Comparison of ENCODE assay signal across 12 mouse cellular contexts in genomic region chr11:57657370-57658072, GRCm38 (mm10). TPM values are rescaled to one million over a fixed set of nuclear protein-coding genes. Genes with fewer than 3 reads are reported as not detected.
A peak's percentile ranks its signal among the peaks of the same experiment; 100 is the strongest.
DNase-seq lines count a peak whose midpoint lies in the region; ATAC-seq lines count a peak whose summit lies in the region.
"Had no signal": no experiment of that assay in that cellular context is flagged by ENCODE, and none has a peak within 500 bp of the region (broad histone marks: within the 10 kb centered on the region; RNA-seq: fewer than 3 reads in every experiment).

No protein-coding gene starts in this region.

- ATAC-seq in hindbrain, embryonic 14.5 days (ENCODE audit: low FRiP score) = no peak
- no peak for ATAC-seq in limb, embryonic 12.5 days (ENCODE audit: insufficient number of reproducible peaks, insufficient read depth, low FRiP score, low TSS enrichment, low read depth)
- peak; percentile 54 for ATAC-seq in stomach, embryonic 14.5 days (ENCODE audit: insufficient number of reproducible peaks, insufficient read depth, low FRiP score, low read depth)
- ATAC-seq: CD4-positive, CD25-positive, alpha-beta regulatory T cell, adult 4 months had no signal

- WGBS in hindbrain, embryonic 10.5 days = 84% methylated on average over 9 of the region's 9 CpGs
- WGBS in hindbrain, embryonic 14.5 days = 78% methylated on average over 9 of the region's 9 CpGs
- WGBS in limb, embryonic 12.5 days = 94% methylated on average over 9 of the region's 9 CpGs
- 78% methylated on average over 9 of the region's 9 CpGs for WGBS in stomach, embryonic 14.5 days

- H3K27ac ChIP-seq in hindbrain, embryonic 10.5 days = 0 out of 2 replicates have a peak overlapping the region, but pooled peaks have one; percentile 50
- no peak overlapping the region for H3K27ac ChIP-seq in hindbrain, embryonic 14.5 days
- H3K27ac ChIP-seq in limb, embryonic 12.5 days = 0 out of 2 replicates have a peak overlapping the region, but pooled peaks have one; percentile 72
- H3K27ac ChIP-seq in stomach, embryonic 14.5 days (ENCODE audit: low read length) = no peak overlapping the region
- H3K27ac ChIP-seq: limb, embryonic 13.5 days had no signal

- DNase-seq in hindbrain, embryonic 10.5 days (ENCODE audit: low spot score) = no peak
- no peak for DNase-seq in hindbrain, embryonic 14.5 days (ENCODE audit: low spot score)
- peak; percentile 20 for DNase-seq in ZHBTc4 (ENCODE audit: low read depth, low spot score)
- DNase-seq in layer of hippocampus, adult 18-20 months (ENCODE audit: low spot score in 2 of 2) = no peak
- no peak for DNase-seq in cerebellum, postnatal 36 days
- DNase-seq: gastrocnemius, postnatal 10 days; kidney, adult 2 months had no signal

- no peak overlapping the region for H3K4me3 ChIP-seq in hindbrain, embryonic 10.5 days
- no peak overlapping the region for H3K4me3 ChIP-seq in hindbrain, embryonic 14.5 days (replicated peaks; ENCODE audit: low read length)
- no peak overlapping the region for H3K4me3 ChIP-seq in limb, embryonic 12.5 days (replicated peaks)
- no peak overlapping the region for H3K4me3 ChIP-seq in stomach, embryonic 14.5 days (ENCODE audit: low read depth, low read length)
- H3K4me3 ChIP-seq: forebrain, embryonic 10.5 days; limb, embryonic 13.5 days had no signal

- H3K9ac ChIP-seq in hindbrain, embryonic 14.5 days = no peak overlapping the region
- no peak overlapping the region for H3K9ac ChIP-seq in limb, embryonic 12.5 days (replicated peaks)
- no peak overlapping the region for H3K9ac ChIP-seq in stomach, embryonic 14.5 days (replicated peaks; ENCODE audit: low read depth, low read length)

- H3K36me3 ChIP-seq in hindbrain, embryonic 10.5 days = no peaks in the 10 kb centered on the region
- H3K36me3 ChIP-seq in hindbrain, embryonic 14.5 days (replicated peaks; ENCODE audit: control insufficient read depth, insufficient read depth) = no peaks in the 10 kb centered on the region
- no peaks in the 10 kb centered on the region for H3K36me3 ChIP-seq in limb, embryonic 12.5 days
- H3K36me3 ChIP-seq in stomach, embryonic 14.5 days (ENCODE audit: control insufficient read depth, insufficient read depth, low read length) = no peaks in the 10 kb centered on the region
- H3K36me3 ChIP-seq: forebrain, embryonic 10.5 days had no signal

- H3K4me1 ChIP-seq in hindbrain, embryonic 10.5 days (replicated peaks) = peaks cover 72% of the 10 kb centered on the region
- H3K4me1 ChIP-seq in hindbrain, embryonic 14.5 days (replicated peaks; ENCODE audit: control insufficient read depth, insufficient read depth, low read length) = peaks cover 12% of the 10 kb centered on the region; the same call in 1 of the 2 replicates
- H3K4me1 ChIP-seq in limb, embryonic 12.5 days (replicated peaks) = peaks cover 46% of the 10 kb centered on the region
- H3K4me1 ChIP-seq in stomach, embryonic 14.5 days (ENCODE audit: control insufficient read depth, insufficient read depth, low read length) = peaks cover 34% of the 10 kb centered on the region

- peaks cover 21% of the 10 kb centered on the region; the same call in 1 of the 2 replicates for H3K27me3 ChIP-seq in hindbrain, embryonic 10.5 days (ENCODE audit: insufficient read depth, poor library complexity, severe bottlenecking)
- no peaks in the 10 kb centered on the region for H3K27me3 ChIP-seq in hindbrain, embryonic 14.5 days (ENCODE audit: control insufficient read depth, insufficient read depth, low read length)
- no peaks in the 10 kb centered on the region for H3K27me3 ChIP-seq in limb, embryonic 12.5 days
- no peaks in the 10 kb centered on the region for H3K27me3 ChIP-seq in stomach, embryonic 14.5 days (ENCODE audit: control insufficient read depth, insufficient read depth, low read length)
- H3K27me3 ChIP-seq: limb, embryonic 13.5 days had no signal

- no peaks in the 10 kb centered on the region for H3K9me3 ChIP-seq in hindbrain, embryonic 10.5 days
- no peaks in the 10 kb centered on the region for H3K9me3 ChIP-seq in hindbrain, embryonic 14.5 days (ENCODE audit: control insufficient read depth, low read length)
- H3K9me3 ChIP-seq in limb, embryonic 12.5 days = no peaks in the 10 kb centered on the region
- no peaks in the 10 kb centered on the region for H3K9me3 ChIP-seq in stomach, embryonic 14.5 days (ENCODE audit: control insufficient read depth, low read depth, low read length)
- H3K9me3 ChIP-seq: forebrain, embryonic 10.5 days; limb, embryonic 13.5 days had no signal

- H3K4me2 ChIP-seq in hindbrain, embryonic 14.5 days (replicated peaks) = no peak overlapping the region
- no peak overlapping the region for H3K4me2 ChIP-seq in limb, embryonic 12.5 days
- H3K4me2 ChIP-seq in stomach, embryonic 14.5 days (replicated peaks; ENCODE audit: low read depth, low read length) = no peak overlapping the region
- H3K4me2 ChIP-seq: limb, embryonic 13.5 days had no signal

RNA-seq across cellular contexts. Expression of gene Galnt10, which starts 12.3 kb away (rescaled TPM):
- 21.2 and 22.7 TPM in 2 replicates for polyA plus RNA-seq in hindbrain, embryonic 10.5 days (2016; fragmentation: Nextera tagmentation; extraction: Ambion mirVana)
- 8.8 and 9.8 TPM in 2 replicates for polyA plus RNA-seq in hindbrain, embryonic 14.5 days (2014; fragmentation: Nextera tagmentation; extraction: Ambion mirVana)
- 31.4 and 35.0 TPM in 2 replicates for polyA plus RNA-seq in limb, embryonic 12.5 days (2016; fragmentation: Nextera tagmentation; extraction: Ambion mirVana)
- polyA plus RNA-seq in stomach, embryonic 14.5 days (2014; fragmentation: Nextera tagmentation; extraction: Ambion mirVana) = 8.4 and 11.5 TPM in 2 replicates
- 1 to 10 TPM; 6.1 to 7.0 TPM for total RNA-seq in layer of hippocampus, adult 18-20 months (2021)

Comparison
In these comparisons a context has a peak if more than half of its experiments do, and no peak if none do; other contexts are left out.
1. H3K27ac ChIP-seq: peak in hindbrain, embryonic 10.5 days (single experiment) and limb, embryonic 12.5 days (single experiment); none in hindbrain, embryonic 14.5 days (single experiment) and stomach, embryonic 14.5 days (single experiment).